Mouse (Mus musculus) urinary bladder, postnatal 10 days (tissue): ENCODE results near the gene Olfr1350.
"Not testable (repeated sequence)": the region's sequence is repeated elsewhere in the genome, so short reads cannot be mapped to it uniquely, and the experiment has no call there.

Source experiments
- DNase-seq: peaks from one replicate; pipeline ENCODE4 v3.0.0; 2022; ENCODE audit warnings: low spot score

Gene Olfr1350

DNA sequence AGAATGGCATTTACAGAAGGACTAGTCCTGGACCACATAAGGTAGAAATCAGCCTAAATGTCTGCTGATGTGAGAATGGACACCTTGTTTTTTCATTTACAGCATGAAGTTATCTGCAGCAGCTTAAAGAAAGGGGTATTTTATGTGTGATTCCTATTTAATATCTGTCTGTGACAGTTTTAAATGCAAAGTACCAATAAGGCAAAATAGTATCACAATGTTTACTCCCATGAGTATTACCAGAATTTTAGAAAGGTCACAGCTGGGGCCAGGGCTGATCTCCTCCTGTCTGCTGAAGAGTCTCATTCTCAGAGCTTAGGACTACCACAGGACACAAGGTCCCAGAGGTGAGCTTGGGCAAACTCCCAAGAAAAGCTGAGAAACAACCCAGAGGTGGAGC lies at the start of gene Olfr1350:
Gene Olfr1350 (plus strand): TSS at position 301 of the 400 bp plus-strand sequence.
- no peak for DNase-seq

DNA sequence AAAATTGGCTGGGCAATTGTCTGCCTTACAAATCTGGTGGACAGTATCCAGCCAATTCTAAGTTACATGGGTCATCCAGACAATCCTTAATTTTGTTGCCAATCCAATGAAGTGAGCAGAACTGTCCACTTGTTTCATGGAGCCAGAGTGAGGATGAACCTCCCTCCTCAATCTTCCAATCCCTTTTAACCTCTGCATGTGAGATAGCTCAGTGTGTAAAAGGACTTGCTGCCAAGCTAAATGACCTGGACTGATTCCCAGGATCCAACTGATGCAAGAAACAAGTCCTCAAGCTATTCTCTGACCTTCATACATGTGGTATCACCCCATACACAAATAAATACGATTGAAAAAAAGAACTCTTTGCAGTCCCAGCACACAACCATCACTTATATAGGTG lies 43.0 kb upstream of the Olfr1350 start:
- no peak for DNase-seq

DNA sequence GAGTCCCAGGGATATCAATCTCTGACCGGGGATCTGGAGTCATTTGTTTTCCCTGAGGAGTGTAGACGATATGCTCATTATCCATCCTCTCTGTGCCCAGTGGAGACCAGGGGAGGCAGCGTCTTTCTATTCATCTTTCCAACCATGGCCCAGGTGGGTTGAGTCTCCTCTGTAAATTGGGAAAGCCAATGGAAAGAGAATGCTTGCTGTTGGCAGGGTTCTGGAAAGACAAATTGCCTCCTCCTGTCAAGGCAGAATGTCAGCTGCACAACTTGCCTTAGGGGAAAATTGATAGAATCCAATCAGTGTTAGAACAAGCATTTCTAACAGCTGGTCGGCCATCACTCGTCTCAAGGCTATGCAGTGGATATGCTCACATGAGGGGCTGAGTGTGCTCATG lies 41.8 kb upstream of the Olfr1350 start, which contains the start of gene Olfr1349:
Gene Olfr1349 (minus strand): TSS at position 101 of the 400 bp plus-strand sequence.
- DNase-seq, result no peak

DNA sequence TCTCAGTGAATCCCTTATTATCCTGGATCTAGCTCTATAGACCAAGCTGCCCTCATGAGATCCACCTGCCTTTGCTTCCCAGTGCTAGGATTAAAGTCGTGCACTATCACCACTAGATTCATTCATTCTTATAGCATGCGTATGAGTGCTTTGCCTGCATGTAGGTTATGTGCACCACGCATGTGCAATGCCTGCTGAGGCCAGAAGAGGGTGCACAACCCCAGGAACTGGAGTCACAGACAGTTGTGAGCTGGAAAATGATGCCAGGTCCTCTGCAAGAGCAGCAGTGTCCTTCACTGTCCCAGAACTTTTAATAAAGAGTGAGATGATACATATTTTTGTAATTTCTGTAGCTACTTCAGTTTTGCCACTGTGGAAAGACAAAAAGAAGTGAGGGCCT lies 39.6 kb upstream of the Olfr1350 start:
- no peak for DNase-seq

DNA sequence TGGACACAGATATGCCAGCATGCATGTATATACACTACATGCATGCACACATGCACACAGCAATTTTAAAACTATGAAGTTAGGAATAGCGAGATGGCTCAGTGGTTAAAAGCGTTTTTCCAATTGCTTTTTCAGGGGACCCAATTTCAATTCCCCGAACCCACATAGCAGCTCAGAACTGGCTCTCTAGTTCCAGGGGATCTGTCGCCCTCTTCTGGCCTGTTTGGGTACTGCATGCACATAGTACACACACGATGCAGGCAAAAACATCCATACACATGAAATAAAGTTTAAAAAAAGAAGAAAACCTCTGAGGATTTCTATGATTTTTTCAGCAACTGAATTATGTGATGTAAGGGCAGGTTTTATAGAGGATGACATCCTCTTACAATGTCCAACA lies 38.5 kb upstream of the Olfr1350 start:
- no peak for DNase-seq

DNA sequence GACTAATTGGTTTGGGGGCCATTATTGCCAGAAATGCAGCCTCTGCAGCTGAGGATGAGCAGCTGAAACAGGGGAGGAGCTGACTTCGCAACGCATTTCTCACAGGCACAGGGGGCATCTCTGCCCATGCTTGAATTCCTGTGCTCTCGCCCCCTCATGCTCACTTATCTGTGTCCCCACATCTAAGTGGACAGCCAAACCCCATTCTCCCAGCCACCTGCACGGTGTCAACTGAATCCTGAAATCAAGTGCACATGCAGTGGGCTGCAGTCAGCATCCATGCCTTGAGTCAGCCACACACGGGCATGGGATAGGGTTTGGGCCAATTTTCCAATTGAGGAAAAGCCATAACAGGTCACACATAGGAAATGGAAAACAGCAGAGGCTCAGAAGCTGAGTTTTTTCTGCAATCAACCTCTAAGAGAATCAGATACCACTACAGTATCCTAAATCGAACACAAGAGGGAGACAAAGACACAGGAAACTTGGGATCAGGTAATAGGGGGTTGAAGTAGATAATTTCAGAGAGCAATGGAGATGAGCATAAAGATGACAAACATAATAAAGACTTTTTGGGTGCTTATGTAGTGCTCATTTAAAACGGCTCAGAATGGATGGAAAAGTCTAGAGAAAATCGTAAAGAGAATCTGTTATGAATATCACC lies 21.6 kb downstream of the Olfr1350 start:
- DNase-seq, result no peak

DNA sequence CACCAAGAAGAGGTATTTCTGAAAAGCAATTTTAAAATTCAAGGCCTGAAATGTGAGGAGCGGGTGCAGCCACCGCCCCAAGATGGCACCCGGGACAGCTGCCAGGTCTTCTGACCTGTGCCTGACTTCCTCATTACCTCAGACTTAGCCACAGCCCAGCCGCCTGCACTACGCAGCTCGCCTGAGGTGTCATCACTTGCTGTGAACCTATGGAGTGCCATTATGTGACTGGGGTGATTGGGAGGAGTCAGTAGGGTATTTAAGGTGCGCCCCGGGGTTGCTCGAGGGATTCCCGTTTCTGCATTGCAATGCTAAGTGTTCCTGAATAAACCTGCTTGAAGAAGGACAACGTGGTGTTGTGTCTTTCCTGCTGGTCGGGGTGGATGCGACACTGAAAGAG lies 24.1 kb downstream of the Olfr1350 start:
- not testable (repeated sequence) for DNase-seq

DNA sequence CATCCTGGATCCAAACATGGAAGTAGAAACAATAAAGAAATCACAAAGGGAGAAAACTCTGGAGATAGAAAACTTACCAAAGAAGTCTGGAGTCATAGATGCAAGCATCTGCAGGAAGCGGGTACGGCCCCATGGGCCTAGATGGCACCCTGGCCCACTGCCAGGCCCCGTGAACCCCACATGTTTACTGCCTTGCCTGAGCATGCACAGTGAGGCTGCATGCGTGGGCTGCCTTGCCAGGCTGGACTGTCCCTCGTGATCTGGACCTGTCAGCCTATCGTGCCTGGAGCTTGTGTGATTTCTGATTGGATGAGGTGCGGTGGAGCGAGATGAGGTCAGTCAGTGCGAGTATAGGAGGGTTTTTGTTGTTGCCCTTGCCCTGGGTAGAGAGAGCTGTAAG lies 38.7 kb downstream of the Olfr1350 start:
- no peak for DNase-seq
